Mouse (Mus musculus) brain, embryonic 14.5 days (tissue): ENCODE measurements around the gene Nlgn2.

Source experiments
- CTCF ChIP-seq: fragments of 200-500 bp; IDR thresholded peaks from 2 replicates; pipeline ENCODE4 v1.5.1; 2012; ENCODE audit warnings: inconsistent platforms, mild to moderate bottlenecking, moderate library complexity, borderline replicate concordance; ENCODE audit not compliant: insufficient read depth, insufficient read length; ENCODE audit errors: extremely low read depth
- POLR2A ChIP-seq: fragments of 200-500 bp; IDR thresholded peaks from 2 replicates; pipeline ENCODE4 v1.6.1; 2012; ENCODE audit warnings: mild to moderate bottlenecking, inconsistent platforms, borderline replicate concordance; ENCODE audit not compliant: poor library complexity, insufficient read depth, insufficient read length, severe bottlenecking; ENCODE audit errors: extremely low read depth

GRCm38 (mm10) chr11:69849128-69849527 is 11.5 kb upstream of the Nlgn2 start:
- TF ChIP-seq POLR2A, result no peak
- no peak for TF ChIP-seq CTCF
